Mouse (Mus musculus) midbrain, postnatal 0 days (tissue): Measurements from ENCODE around the gene Adk. TPM values are rescaled to one million over a fixed set of nuclear protein-coding genes. Genes with fewer than 3 reads are reported as not detected.

Experiments
- ATAC-seq: fragments of 200-750 bp; cut with Nextera tagmentation; 2 replicates; pipeline ENCODE4 v1.8.0; 2017; ENCODE audit warnings: moderate number of reproducible peaks, mild to moderate bottlenecking, moderate TSS enrichment, moderate library complexity; ENCODE audit not compliant: low FRiP score
- DNase-seq: peaks from one replicate; pipeline ENCODE4 v3.0.0-alpha.2; 2015; ENCODE audit warnings: low spot score
- H3K27ac ChIP-seq: fragments of 300-500 bp; sonication (generic); 2 replicates; pipeline ENCODE4 v1.5.1; 2014; ENCODE audit warnings: low read depth, mild to moderate bottlenecking, low read length, mixed read lengths
- H3K27me3 ChIP-seq: fragments of 300-500 bp; sonication (generic); 2 replicates; pipeline ENCODE4 v1.6.1; 2014; ENCODE audit warnings: low read length, control low read depth, mixed read lengths; ENCODE audit not compliant: insufficient read depth
- H3K36me3 ChIP-seq: fragments of 300-500 bp; sonication (generic); 2 replicates; pipeline ENCODE4 v1.6.1; 2014; ENCODE audit warnings: low read length, control low read depth, mixed read lengths; ENCODE audit not compliant: insufficient read depth
- H3K4me1 ChIP-seq: fragments of 300-500 bp; sonication (generic); 2 replicates; pipeline ENCODE4 v1.6.1; 2014; ENCODE audit warnings: mild to moderate bottlenecking, control low read depth, antibody characterized with exemption, low read length, mixed read lengths; ENCODE audit not compliant: insufficient read depth
- H3K4me2 ChIP-seq: fragments of 300-500 bp; sonication (generic); 2 replicates; pipeline ENCODE4 v1.6.1; 2014; ENCODE audit warnings: low read depth, mild to moderate bottlenecking, low read length, mixed read lengths; ENCODE audit not compliant: poor library complexity, severe bottlenecking
- H3K4me3 ChIP-seq: fragments of 300-500 bp; sonication (generic); 2 replicates; pipeline ENCODE4 v1.5.1; 2014; ENCODE audit warnings: low read depth, mild to moderate bottlenecking, low read length, moderate library complexity
- H3K9ac ChIP-seq: fragments of 300-500 bp; sonication (generic); replicated peaks from 2 replicates; pipeline ENCODE4 v1.6.1; 2014; ENCODE audit warnings: mild to moderate bottlenecking, low read length, moderate library complexity, mixed read lengths; ENCODE audit not compliant: poor library complexity, severe bottlenecking
- H3K9me3 ChIP-seq: fragments of 300-500 bp; sonication (generic); 2 replicates; pipeline ENCODE4 v1.6.1; 2016; ENCODE audit warnings: low read length, control low read depth
- CTCF ChIP-seq: IDR thresholded peaks from 2 replicates; pipeline ENCODE4 v1.5.1; 2016; ENCODE audit warnings: antibody characterized with exemption, mild to moderate bottlenecking
- WGBS: fragments of 180-500 bp; shearing (Covaris S2); extraction: QIAGEN DNeasy Blood & Tissue Kit; methylation state at CpG from one replicate; pipeline ENCODE4 v1.1.7; 2014; 5-methylcytosine and 5-hydroxymethylcytosine counted together
- polyA plus RNA-seq: library from polyadenylated mRNA; unstranded; fragments of >200 nt; fragmentation: Nextera tagmentation; extraction: Ambion mirVana; gene quantifications from 2 replicates; pipeline ENCODE4 v1.2.1, GENCODE M21; 2015
- total RNA-seq: library from RNA; depleted of rRNA; stranded (reverse); fragments of >200 nt; gene quantifications from 2 replicates; pipeline ENCODE4 v1.2.3, GENCODE M21; 2014; rRNA removed

Gene Adk
- total and polyA plus RNA-seq, 2 experiments from 2014 or later = 25.3 to 50.6 TPM

- no peaks in the 10 kb centered on the region for H3K27me3 ChIP-seq
- H3K9ac ChIP-seq = no peak overlapping the region
- H3K36me3 ChIP-seq = no peaks in the 10 kb centered on the region
- TF ChIP-seq CTCF = no peak
- no peaks in the 10 kb centered on the region for H3K4me1 ChIP-seq
- H3K4me2 ChIP-seq = no peak overlapping the region
- no peak overlapping the region for H3K27ac ChIP-seq
- no peaks in the 10 kb centered on the region for H3K9me3 ChIP-seq
- no peak for DNase-seq
- ATAC-seq = no peak
- 37% methylated on average over 3 of the region's 3 CpGs for WGBS
- H3K4me3 ChIP-seq = no peak overlapping the region
Observed at GRCm38 (mm10) chr14:21489116-21489485, 436.7 kb downstream of the Adk start.

- Histone ChIP-seq H3K4me1 (no peaks in the 10 kb centered on the region), H3K9ac (no peak overlapping the region), H3K4me3 (no peak overlapping the region), H3K27me3 (no peaks in the 10 kb centered on the region), H3K36me3 (no peaks in the 10 kb centered on the region), H3K27ac (no peak overlapping the region), H3K4me2 (no peak overlapping the region), H3K9me3 (no peaks in the 10 kb centered on the region)
- no peak for TF ChIP-seq CTCF
- DNase-seq (no peak), ATAC-seq (no peak)
- WGBS = 69% methylated on average over 4 of the region's 4 CpGs
Observed at GRCm38 (mm10) chr14:21490141-21490540, 437.8 kb downstream of the Adk start.

Other genes with a start within 250 kb of the Adk start
- gene Plau, start 215.9 kb upstream of the Adk start, total RNA-seq = 0.93 and 2.1 TPM in 2 replicates
- gene Plau, start 215.9 kb upstream of the Adk start, polyA plus RNA-seq = 0.27 and 0.44 TPM in 2 replicates
- 21.6 and 25.7 TPM in 2 replicates for gene Vcl, start 123.2 kb upstream of the Adk start, total RNA-seq
- 8.1 and 8.6 TPM in 2 replicates for gene Vcl, start 123.2 kb upstream of the Adk start, polyA plus RNA-seq
- gene Ap3m1, start 66 bp upstream of the Adk start, total RNA-seq = 53.9 and 67.6 TPM in 2 replicates
- gene Ap3m1, start 66 bp upstream of the Adk start, polyA plus RNA-seq = 50.1 and 54.2 TPM in 2 replicates